Mouse (Mus musculus) bone marrow macrophage, adult 2 months (primary cell): ENCODE measurements around the gene Bnipl. TPM values are rescaled to one million over a fixed set of nuclear protein-coding genes. Genes with fewer than 3 reads are reported as not detected.

Source experiments
- H3K27ac ChIP-seq: 2 replicates; pipeline ENCODE4 v1.5.1; 2012; ENCODE audit warnings: low read depth, low read length; ENCODE audit not compliant: insufficient read depth
- H3K4me1 ChIP-seq: 2 replicates; pipeline ENCODE4 v1.6.1; 2012; ENCODE audit warnings: low read length; ENCODE audit not compliant: control insufficient read depth, insufficient read depth
- H3K4me3 ChIP-seq: 2 replicates; pipeline ENCODE4 v1.5.1; 2012; ENCODE audit warnings: mild to moderate bottlenecking, low read length, moderate library complexity; ENCODE audit not compliant: insufficient read depth
- CTCF ChIP-seq: IDR thresholded peaks from 2 replicates; pipeline ENCODE4 v1.5.1; 2012; ENCODE audit warnings: low read depth, mild to moderate bottlenecking, low read length, moderate library complexity
- POLR2A ChIP-seq: IDR thresholded peaks from 2 replicates; pipeline ENCODE4 v1.6.1; 2012; ENCODE audit warnings: mild to moderate bottlenecking, low read depth, low read length, borderline replicate concordance
- polyA plus RNA-seq: library from polyadenylated mRNA; stranded (reverse); fragments of >200 nt; gene quantifications from 2 replicates; pipeline ENCODE4 v1.2.4, GENCODE M21; 2012; ENCODE audit not compliant: missing spikeins, insufficient read depth, insufficient read length

The Bnipl gene
- polyA plus RNA-seq, 1 experiment = not detected

GRCm38 (mm10) chr3:95194721-95195135 is 56.3 kb downstream of the Bnipl start:
- Histone ChIP-seq H3K4me3 (no peak overlapping the region), H3K4me1 (no peaks in the 10 kb centered on the region), H3K27ac (no peak overlapping the region)
- no peak for TF ChIP-seq CTCF
- no peak for TF ChIP-seq POLR2A

Other genes with a start within 250 kb of the Bnipl start
- 10.5 and 12.7 TPM in 2 replicates for gene Zfp687, start 235.7 kb downstream of the Bnipl start, polyA plus RNA-seq
- 136 and 148 TPM in 2 replicates for gene Psmd4, start 208.6 kb downstream of the Bnipl start, polyA plus RNA-seq
- 23.4 and 27.8 TPM in 2 replicates for gene Pip5k1a, start 144.3 kb downstream of the Bnipl start, polyA plus RNA-seq
- gene Vps72, start 140.2 kb downstream of the Bnipl start, polyA plus RNA-seq = 54.8 and 57.4 TPM in 2 replicates
- gene Tmod4, start 126.7 kb downstream of the Bnipl start, polyA plus RNA-seq = 0.60 TPM in 1 of 2 replicates, not detected in the other
- 88.6 and 112 TPM in 2 replicates for gene Scnm1, start 117.2 kb downstream of the Bnipl start, polyA plus RNA-seq
- gene Lysmd1, start 117.1 kb downstream of the Bnipl start, polyA plus RNA-seq = 5.6 and 6.0 TPM in 2 replicates
- gene Tnfaip8l2, start 108.8 kb downstream of the Bnipl start, polyA plus RNA-seq = 235 and 240 TPM in 2 replicates
- 1.2 and 1.5 TPM in 2 replicates for gene Sema6c, start 90.7 kb downstream of the Bnipl start, polyA plus RNA-seq
- gene Gabpb2, start 33.3 kb downstream of the Bnipl start, polyA plus RNA-seq = 36.4 and 38.8 TPM in 2 replicates
- gene Cdc42se1, start 22.5 kb downstream of the Bnipl start, polyA plus RNA-seq = 128 and 133 TPM in 2 replicates
- 19.7 and 23.3 TPM in 2 replicates for gene Mllt11, start 19.0 kb downstream of the Bnipl start, polyA plus RNA-seq
- gene Gm128, start 9.6 kb downstream of the Bnipl start, polyA plus RNA-seq = not detected in 2 replicates
- 50.7 and 70.7 TPM in 2 replicates for gene Mindy1, start 30.2 kb upstream of the Bnipl start, polyA plus RNA-seq
- 15.6 and 16.6 TPM in 2 replicates for gene Prune1, start 30.9 kb upstream of the Bnipl start, polyA plus RNA-seq
- 11.1 and 15.4 TPM in 2 replicates for gene Anxa9, start 56.0 kb upstream of the Bnipl start, polyA plus RNA-seq
- 173 and 186 TPM in 2 replicates for gene Cers2, start 63.6 kb upstream of the Bnipl start, polyA plus RNA-seq
- gene Setdb1, start 106.0 kb upstream of the Bnipl start, polyA plus RNA-seq = 34.2 and 37.2 TPM in 2 replicates
- not detected in 2 replicates for gene 4930558C23Rik, start 151.6 kb upstream of the Bnipl start, polyA plus RNA-seq
- gene Arnt, start 183.2 kb upstream of the Bnipl start, polyA plus RNA-seq = 41.9 and 43.3 TPM in 2 replicates
- gene Ctsk, start 248.1 kb upstream of the Bnipl start, polyA plus RNA-seq = 10.9 and 12.6 TPM in 2 replicates